Mouse (Mus musculus) CH12F3 (cell line): ENCODE results near the gene Klk6.

Source experiments
- in situ Hi-C: fragments of 300-500 bp; cut with MboI; formaldehyde crosslinking; loops from 2 replicates; pipeline ENCODE4 v1.14.3; 2020; ENCODE audit warnings: low sequenced_read_pairs

The Klk6 gene

GRCm38 (mm10) chr7:43816746-43817145, 7.6 kb upstream of the Klk6 start:
- in situ Hi-C loops, result no loop called here

GRCm38 (mm10) chr7:43821581-43821980, 2.7 kb upstream of the Klk6 start:
- in situ Hi-C loops, result no loop called here

GRCm38 (mm10) chr7:43826056-43826455, 1.8 kb downstream of the Klk6 start:
- in situ Hi-C loops, result no loop called here

GRCm38 (mm10) chr7:43827706-43828105, 3.4 kb downstream of the Klk6 start:
- in situ Hi-C loops, result no loop called here

GRCm38 (mm10) chr7:43829006-43829405, 4.7 kb downstream of the Klk6 start:
- in situ Hi-C loops, result no loop called here

- in situ Hi-C loops, result no loop called here
These were observed 17.4 kb downstream of the Klk6 start, which contains the start of gene Klk5 for GRCm38 (mm10) chr7:43841701-43842100. Gene Klk5 (plus strand): TSS chr7:43841971.

- in situ Hi-C loops, result no loop called here
These were observed 19.5 kb downstream of the Klk6 start for GRCm38 (mm10) chr7:43843801-43844200.

GRCm38 (mm10) chr7:43851616-43852015, 27.3 kb downstream of the Klk6 start:
- in situ Hi-C loops, result no loop called here

GRCm38 (mm10) chr7:43854642-43855380, 30.5 kb downstream of the Klk6 start:
- in situ Hi-C loops, result no loop called here

GRCm38 (mm10) chr7:43855709-43856108, 31.4 kb downstream of the Klk6 start:
- in situ Hi-C loops, result no loop called here

- in situ Hi-C loops, result no loop called here
These were observed 32.0 kb downstream of the Klk6 start for GRCm38 (mm10) chr7:43856307-43856706.

- in situ Hi-C loops, result no loop called here
These were observed 33.2 kb downstream of the Klk6 start for GRCm38 (mm10) chr7:43857501-43857900.

GRCm38 (mm10) chr7:43860411-43860810, 36.1 kb downstream of the Klk6 start:
- in situ Hi-C loops, result no loop called here

GRCm38 (mm10) chr7:43873237-43873636, 48.9 kb downstream of the Klk6 start:
- in situ Hi-C loops, result no loop called here

GRCm38 (mm10) chr7:43873674-43874073, 49.4 kb downstream of the Klk6 start:
- in situ Hi-C loops, result no loop called here

- in situ Hi-C loops, result no loop called here
These were observed 50.6 kb downstream of the Klk6 start for GRCm38 (mm10) chr7:43874868-43875375.

GRCm38 (mm10) chr7:43876444-43876843, 52.1 kb downstream of the Klk6 start:
- in situ Hi-C loops, result no loop called here

- in situ Hi-C loops, result no loop called here
These were observed 54.0 kb downstream of the Klk6 start for GRCm38 (mm10) chr7:43878281-43878680.

GRCm38 (mm10) chr7:43880912-43881311, 56.6 kb downstream of the Klk6 start, which contains the start of gene Klk4:
Gene Klk4 (plus strand): TSS chr7:43881160.
- in situ Hi-C loops, result no loop called here
